Mouse (Mus musculus) embryonic facial prominence, embryonic 14.5 days (tissue): ENCODE measurements at regions not wholly inside any gene's neighbourhood (a gene's known extent, or its start where the extent isn't known, plus 50 kb on each side); places are given as distances from the start of the nearest gene placed in this dataset.

Experiments used
- ATAC-seq: fragments of 200-750 bp; cut with Nextera tagmentation; 2 replicates; pipeline ENCODE4 v1.8.0; 2017; ENCODE audit warnings: low read depth, moderate number of reproducible peaks, moderate TSS enrichment
- DNase-seq: peaks from one replicate; pipeline ENCODE4 v3.0.0-alpha.2; 2015; ENCODE audit warnings: low spot score
- H3K27ac ChIP-seq: fragments of 300-500 bp; sonication (generic); replicated peaks from 2 replicates; pipeline ENCODE4 v1.5.1; 2014; ENCODE audit warnings: low read depth, mild to moderate bottlenecking, low read length, moderate library complexity
- H3K27me3 ChIP-seq: fragments of 300-500 bp; sonication (generic); replicated peaks from 2 replicates; pipeline ENCODE4 v1.6.1; 2014; ENCODE audit warnings: low read length; ENCODE audit not compliant: control insufficient read depth, insufficient read depth
- H3K36me3 ChIP-seq: fragments of 300-500 bp; sonication (generic); 2 replicates; pipeline ENCODE4 v1.6.1; 2014; ENCODE audit warnings: low read length, mixed read lengths; ENCODE audit not compliant: control insufficient read depth, insufficient read depth
- H3K4me1 ChIP-seq: fragments of 300-500 bp; sonication (generic); 2 replicates; pipeline ENCODE4 v1.6.1; 2014; ENCODE audit warnings: antibody characterized with exemption, low read length; ENCODE audit not compliant: control insufficient read depth, insufficient read depth
- H3K4me2 ChIP-seq: fragments of 300-500 bp; sonication (generic); 2 replicates; pipeline ENCODE4 v1.6.1; 2014; ENCODE audit warnings: low read depth, mild to moderate bottlenecking, low read length, moderate library complexity, mixed read lengths
- H3K4me3 ChIP-seq: fragments of 300-500 bp; sonication (generic); 2 replicates; pipeline ENCODE4 v1.5.1; 2014; ENCODE audit warnings: low read depth, mild to moderate bottlenecking, low read length
- H3K9ac ChIP-seq: fragments of 300-500 bp; sonication (generic); 2 replicates; pipeline ENCODE4 v1.6.1; 2014; ENCODE audit warnings: low read depth, mild to moderate bottlenecking, low read length, moderate library complexity, mixed read lengths
- H3K9me3 ChIP-seq: fragments of 300-500 bp; sonication (generic); 2 replicates; pipeline ENCODE4 v1.6.1; 2016; ENCODE audit warnings: low read length; ENCODE audit not compliant: control insufficient read depth
- WGBS: fragments of 180-500 bp; shearing (Covaris S2); extraction: QIAGEN DNeasy Blood & Tissue Kit; methylation state at CpG from one replicate; pipeline ENCODE4 v1.1.7; 2014; 5-methylcytosine and 5-hydroxymethylcytosine counted together

- DNase-seq (no peak), ATAC-seq (no peak)
- Histone ChIP-seq H3K36me3 (no peaks in the 10 kb centered on the region), H3K4me2 (no peak overlapping the region), H3K27me3 (no peaks in the 10 kb centered on the region), H3K4me1 (peaks cover 14% of the 10 kb centered on the region; the same call in 1 of the 2 replicates), H3K9ac (no peak overlapping the region), H3K27ac (no peak overlapping the region), H3K9me3 (0 out of 2 replicates have a peak, but pooled peaks cover 10% of the 10 kb centered on the region), H3K4me3 (no peak overlapping the region)
- WGBS, result 84% methylated on average over 4 of the region's 4 CpGs
Measured at GRCm38 (mm10) chr15:59786706-59787425, 229.5 kb downstream of the 4933412E24Rik start.

GRCm38 (mm10) chr15:59785981-59786380 lies 230.4 kb downstream of the 4933412E24Rik start:
- H3K4me3 ChIP-seq, result no peak overlapping the region
- ATAC-seq (no peak), DNase-seq (no peak)
- H3K36me3 ChIP-seq, result no peaks in the 10 kb centered on the region
- WGBS, result 95% methylated on average over 5 of the region's 5 CpGs
- H3K4me1 ChIP-seq, result peaks cover 14% of the 10 kb centered on the region; the same call in 1 of the 2 replicates
- no peaks in the 10 kb centered on the region for H3K27me3 ChIP-seq
- H3K27ac ChIP-seq, result no peak overlapping the region
- 0 out of 2 replicates have a peak, but pooled peaks cover 10% of the 10 kb centered on the region for H3K9me3 ChIP-seq
- no peak overlapping the region for H3K4me2 ChIP-seq
- no peak overlapping the region for H3K9ac ChIP-seq

- H3K4me1 ChIP-seq, result peaks cover 14% of the 10 kb centered on the region; the same call in 1 of the 2 replicates
- H3K9ac ChIP-seq, result no peak overlapping the region
- no peaks in the 10 kb centered on the region for H3K36me3 ChIP-seq
- 0 out of 2 replicates have a peak overlapping the region, but pooled peaks have one; percentile 36 for H3K4me2 ChIP-seq
- no peaks in the 10 kb centered on the region for H3K27me3 ChIP-seq
- WGBS, result 34% methylated on average over 8 of the region's 8 CpGs
- 0 out of 2 replicates have a peak, but pooled peaks cover 10% of the 10 kb centered on the region for H3K9me3 ChIP-seq
- no peak for ATAC-seq
- no peak for DNase-seq
- H3K4me3 ChIP-seq, result no peak overlapping the region
- H3K27ac ChIP-seq, result no peak overlapping the region
Measured at GRCm38 (mm10) chr15:59784556-59784929, 231.9 kb downstream of the 4933412E24Rik start.

GRCm38 (mm10) chr15:59783782-59784555 lies 232.4 kb downstream of the 4933412E24Rik start:
- Histone ChIP-seq H3K27ac (no peak overlapping the region), H3K4me1 (peaks cover 14% of the 10 kb centered on the region; the same call in 1 of the 2 replicates), H3K4me2 (peak overlapping the region; percentile 36), H3K36me3 (no peaks in the 10 kb centered on the region), H3K9me3 (0 out of 2 replicates have a peak, but pooled peaks cover 10% of the 10 kb centered on the region), H3K27me3 (no peaks in the 10 kb centered on the region), H3K9ac (peak overlapping the region; percentile 8; the same call in 1 of the 2 replicates), H3K4me3 (no peak overlapping the region)
- peak; percentile 45 for DNase-seq
- peak; percentile 69 for ATAC-seq
- WGBS, result 9% methylated on average over 22 of the region's 22 CpGs

DNA sequence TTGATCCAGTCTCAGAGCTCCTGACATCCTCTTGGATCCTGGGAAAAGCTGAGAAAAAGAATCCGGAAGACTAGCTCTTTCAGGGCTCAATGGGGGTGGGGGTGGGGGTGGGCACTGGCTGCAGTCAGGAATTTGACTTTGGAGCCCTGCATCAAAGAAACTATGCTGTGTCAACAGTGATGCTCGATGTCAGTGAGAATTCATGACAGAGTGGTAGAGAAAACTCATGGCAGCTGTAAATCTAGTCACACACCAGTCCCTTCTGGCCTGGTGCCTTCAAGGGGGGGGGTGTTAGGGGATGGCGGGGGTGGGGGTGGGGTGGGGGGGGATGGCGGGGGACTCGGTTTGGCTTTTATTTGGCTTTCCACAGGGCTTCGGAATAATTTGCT lies 233.0 kb downstream of the 4933412E24Rik start:
- H3K4me1 ChIP-seq, result peaks cover 14% of the 10 kb centered on the region; the same call in 1 of the 2 replicates
- DNase-seq, result peak; percentile 26
- no peak overlapping the region for H3K9ac ChIP-seq

GRCm38 (mm10) chr15:59780506-59780905 lies 235.9 kb downstream of the 4933412E24Rik start:
- no peak overlapping the region for H3K4me3 ChIP-seq
- no peak overlapping the region for H3K4me2 ChIP-seq
- no peak overlapping the region for H3K27ac ChIP-seq
- WGBS, result 73% methylated on average over 1 of the region's 1 CpGs
- H3K27me3 ChIP-seq, result no peaks in the 10 kb centered on the region
- ATAC-seq, result no peak
- no peaks in the 10 kb centered on the region for H3K9me3 ChIP-seq
- DNase-seq, result no peak
- no peaks in the 10 kb centered on the region for H3K36me3 ChIP-seq
- H3K9ac ChIP-seq, result no peak overlapping the region
- peaks cover 14% of the 10 kb centered on the region; the same call in 1 of the 2 replicates for H3K4me1 ChIP-seq

More for the DNA sequence above, 233.0 kb downstream of the 4933412E24Rik start:
- 1% methylated on average over 6 of the region's 6 CpGs for WGBS
- Histone ChIP-seq H3K4me3 (no peak overlapping the region), H3K27me3 (no peaks in the 10 kb centered on the region), H3K9me3 (0 out of 2 replicates have a peak, but pooled peaks cover 6% of the 10 kb centered on the region), H3K27ac (no peak overlapping the region), H3K4me2 (peak overlapping the region; percentile 36), H3K36me3 (no peaks in the 10 kb centered on the region)
- peak; percentile 51 for ATAC-seq

DNA sequence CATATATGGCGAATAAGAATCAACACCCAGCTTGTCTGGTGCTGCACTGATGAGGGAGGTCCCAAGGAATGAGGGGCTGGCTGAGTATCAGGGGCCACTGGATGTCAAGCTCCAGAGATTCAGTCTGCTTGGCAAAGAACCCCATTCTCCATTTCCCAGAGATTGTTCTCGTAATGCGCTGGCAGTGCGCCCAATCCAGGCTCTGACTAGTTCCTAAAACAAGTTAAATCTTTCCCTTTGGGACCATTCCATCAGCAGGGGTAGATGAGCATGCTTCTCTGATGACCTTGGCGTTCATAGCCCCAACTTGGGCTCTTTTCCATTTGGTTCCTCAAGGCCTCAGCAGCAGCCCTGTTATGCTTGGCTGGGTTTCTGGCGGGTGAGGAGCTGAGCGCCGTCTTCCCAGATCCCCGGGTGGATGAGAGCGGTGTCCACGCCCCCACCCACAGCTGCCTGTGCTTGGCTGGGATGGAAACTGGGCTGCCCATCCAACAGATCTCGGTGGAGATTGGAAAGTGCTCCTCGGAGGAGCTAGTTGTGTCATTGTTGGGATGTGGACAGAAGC lies 239.0 kb downstream of the 4933412E24Rik start:
- Histone ChIP-seq H3K4me2 (no peak overlapping the region), H3K36me3 (no peaks in the 10 kb centered on the region), H3K4me1 (no peaks in the 10 kb centered on the region), H3K9ac (no peak overlapping the region), H3K9me3 (no peaks in the 10 kb centered on the region), H3K4me3 (no peak overlapping the region), H3K27me3 (no peaks in the 10 kb centered on the region), H3K27ac (no peak overlapping the region)
- WGBS, result 62% methylated on average over 13 of the region's 13 CpGs
- ATAC-seq, result peak; percentile 76
- DNase-seq, result peak; percentile 94

DNA sequence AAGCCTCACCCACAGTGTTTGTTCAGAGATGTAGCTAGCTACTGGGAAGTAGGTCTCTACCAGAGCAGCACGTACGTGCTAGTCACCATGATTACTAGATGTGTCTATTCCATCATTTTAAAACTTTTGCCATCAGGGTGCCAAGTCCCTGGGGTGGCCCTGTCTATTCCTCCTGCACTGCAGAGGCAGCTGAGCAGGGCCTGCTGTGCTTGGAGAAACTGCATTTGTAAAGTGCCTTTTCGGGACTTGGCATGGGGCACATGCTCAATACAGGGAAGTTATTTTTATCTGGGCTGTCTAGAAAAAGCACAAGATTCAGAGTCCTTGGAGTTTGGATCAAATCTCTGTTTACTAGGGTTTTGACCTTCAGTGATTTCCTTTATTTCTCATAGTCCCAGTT lies 240.6 kb downstream of the 4933412E24Rik start:
- Histone ChIP-seq H3K4me3 (no peak overlapping the region), H3K9me3 (peaks cover 12% of the 10 kb centered on the region), H3K4me1 (no peaks in the 10 kb centered on the region), H3K36me3 (no peaks in the 10 kb centered on the region), H3K27ac (no peak overlapping the region), H3K9ac (no peak overlapping the region), H3K4me2 (no peak overlapping the region), H3K27me3 (no peaks in the 10 kb centered on the region)
- 91% methylated on average over 3 of the region's 3 CpGs for WGBS
- ATAC-seq (no peak), DNase-seq (no peak)
